In the genomic region with DNA sequence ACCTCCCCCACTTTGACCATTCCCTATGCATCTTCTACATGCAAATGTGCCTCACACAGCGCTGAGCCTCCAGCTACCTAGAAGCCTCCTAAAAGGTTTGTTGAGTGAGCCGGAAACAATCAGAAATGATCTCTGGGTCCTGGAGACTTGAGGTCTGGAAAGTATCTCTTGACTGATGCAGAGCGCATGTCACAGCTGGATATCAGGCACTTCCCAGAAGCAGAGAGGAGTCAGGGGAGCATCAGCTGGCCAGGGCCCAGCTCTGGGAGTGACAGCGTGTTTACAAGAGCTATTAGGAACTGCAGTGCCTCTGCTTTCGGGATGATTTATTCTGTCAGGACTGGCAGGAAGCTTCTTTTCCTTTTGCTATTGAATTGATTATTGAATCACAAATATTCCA, we compare ENCODE assay signal across 22 mouse cellular contexts. TPM values are rescaled to one million over a fixed set of nuclear protein-coding genes. Genes with fewer than 3 reads are reported as not detected.
DNase-seq lines count a peak whose midpoint lies in the region; ATAC-seq lines count a peak whose summit lies in the region.
"Had no signal": no experiment of that assay in that cellular context is flagged by ENCODE, and none has a peak within 500 bp of the region (broad histone marks: within the 10 kb centered on the region; RNA-seq: fewer than 3 reads in every experiment).

No protein-coding gene starts in this region.

- H3K4me1 ChIP-seq in hindbrain, embryonic 14.5 days (replicated peaks; ENCODE audit: control insufficient read depth, insufficient read depth, low read length) = no peaks in the 10 kb centered on the region
- H3K4me1 ChIP-seq in hindbrain, embryonic 11.5 days (replicated peaks; ENCODE audit: control insufficient read depth, insufficient read depth, low read length) = no peaks in the 10 kb centered on the region
- H3K4me1 ChIP-seq in midbrain, embryonic 14.5 days (ENCODE audit: control insufficient read depth, insufficient read depth, low read length) = no peaks in the 10 kb centered on the region
- H3K4me1 ChIP-seq in midbrain, embryonic 15.5 days = no peaks in the 10 kb centered on the region
- H3K4me1 ChIP-seq: forebrain, embryonic 15.5 days; hindbrain, embryonic 12.5 days; limb, embryonic 13.5 days; liver, embryonic 13.5 days; neural tube, embryonic 12.5 days had no signal

- no peak overlapping the region for H3K9ac ChIP-seq in hindbrain, embryonic 14.5 days
- H3K9ac ChIP-seq in hindbrain, embryonic 11.5 days (ENCODE audit: low read depth, low read length) = no peak overlapping the region
- no peak overlapping the region for H3K9ac ChIP-seq in midbrain, embryonic 14.5 days (replicated peaks; ENCODE audit: low read length)
- H3K9ac ChIP-seq in midbrain, embryonic 15.5 days = no peak overlapping the region
- H3K9ac ChIP-seq: forebrain, embryonic 15.5 days; hindbrain, embryonic 12.5 days; limb, embryonic 13.5 days; liver, embryonic 13.5 days; neural tube, embryonic 12.5 days had no signal

- no peak overlapping the region for H3K4me2 ChIP-seq in hindbrain, embryonic 14.5 days (replicated peaks)
- no peak overlapping the region for H3K4me2 ChIP-seq in hindbrain, embryonic 11.5 days (replicated peaks; ENCODE audit: low read depth, low read length)
- H3K4me2 ChIP-seq in midbrain, embryonic 14.5 days (ENCODE audit: low read length) = no peak overlapping the region
- no peak overlapping the region for H3K4me2 ChIP-seq in midbrain, embryonic 15.5 days
- H3K4me2 ChIP-seq: forebrain, embryonic 15.5 days; heart, embryonic 11.5 days; hindbrain, embryonic 12.5 days; limb, embryonic 13.5 days; liver, embryonic 13.5 days; neural tube, embryonic 12.5 days had no signal

- H3K36me3 ChIP-seq in hindbrain, embryonic 14.5 days (replicated peaks; ENCODE audit: control insufficient read depth, insufficient read depth) = no peaks in the 10 kb centered on the region
- H3K36me3 ChIP-seq in hindbrain, embryonic 11.5 days (ENCODE audit: control insufficient read depth, insufficient read depth, low read length) = no peaks in the 10 kb centered on the region
- no peaks in the 10 kb centered on the region for H3K36me3 ChIP-seq in midbrain, embryonic 14.5 days (ENCODE audit: control insufficient read depth, insufficient read depth, low read length)
- no peaks in the 10 kb centered on the region for H3K36me3 ChIP-seq in midbrain, embryonic 15.5 days (replicated peaks)
- H3K36me3 ChIP-seq: forebrain, embryonic 15.5 days; hindbrain, embryonic 12.5 days; limb, embryonic 13.5 days; liver, embryonic 13.5 days; neural tube, embryonic 12.5 days had no signal

- no peak for DNase-seq in hindbrain, embryonic 14.5 days (ENCODE audit: low spot score)
- DNase-seq in hindbrain, embryonic 11.5 days (ENCODE audit: low spot score) = no peak
- DNase-seq in midbrain, embryonic 14.5 days = peak; percentile 43
- peak; percentile 12 for DNase-seq in embryo, embryonic 11 days
- no peak for DNase-seq in urinary bladder, adult 18-20 months (ENCODE audit: low spot score in 2 of 2)
- DNase-seq in left cerebral cortex, postnatal 25 days (ENCODE audit: low spot score in 2 of 2) = no peak
- DNase-seq: adrenal gland, adult 2 months; cerebellum, adult 9-10 months; heart, postnatal 10 days; kidney, adult 9 months; liver, embryonic 13.5 days; right cerebral cortex, postnatal 14 days; thymus, postnatal 4 days had no signal

- intact Hi-C loops in left cerebral cortex, postnatal 25 days (cut with DNase I) = no loop called here

- H3K27ac ChIP-seq in hindbrain, embryonic 14.5 days = no peak overlapping the region
- no peak overlapping the region for H3K27ac ChIP-seq in hindbrain, embryonic 11.5 days (ENCODE audit: low read depth, low read length)
- H3K27ac ChIP-seq in midbrain, embryonic 14.5 days (replicated peaks; ENCODE audit: low read depth, low read length) = no peak overlapping the region
- H3K27ac ChIP-seq in midbrain, embryonic 15.5 days = no peak overlapping the region
- H3K27ac ChIP-seq: forebrain, embryonic 15.5 days; hindbrain, embryonic 12.5 days; limb, embryonic 13.5 days; liver, embryonic 13.5 days; macrophage; neural tube, embryonic 12.5 days had no signal

- H3K9me3 ChIP-seq in hindbrain, embryonic 14.5 days (ENCODE audit: control insufficient read depth, low read length) = no peaks in the 10 kb centered on the region
- H3K9me3 ChIP-seq in hindbrain, embryonic 11.5 days (ENCODE audit: control insufficient read depth, low read length) = no peaks in the 10 kb centered on the region
- no peaks in the 10 kb centered on the region for H3K9me3 ChIP-seq in midbrain, embryonic 14.5 days (ENCODE audit: control insufficient read depth, low read length)
- H3K9me3 ChIP-seq in midbrain, embryonic 15.5 days = no peaks in the 10 kb centered on the region
- H3K9me3 ChIP-seq: forebrain, embryonic 15.5 days; hindbrain, embryonic 12.5 days; limb, embryonic 13.5 days; liver, embryonic 13.5 days; neural tube, embryonic 12.5 days had no signal

- WGBS in hindbrain, embryonic 14.5 days = 40% methylated on average over 5 of the region's 5 CpGs
- 57% methylated on average over 5 of the region's 5 CpGs for WGBS in hindbrain, embryonic 11.5 days
- WGBS in midbrain, embryonic 14.5 days = 61% methylated on average over 5 of the region's 5 CpGs
- WGBS in midbrain, embryonic 15.5 days = 49% methylated on average over 5 of the region's 5 CpGs

- ATAC-seq in hindbrain, embryonic 14.5 days (ENCODE audit: low FRiP score) = peak; percentile 46; the same call in 1 of the 2 replicates
- ATAC-seq in hindbrain, embryonic 11.5 days (ENCODE audit: low FRiP score) = no peak
- no peak for ATAC-seq in midbrain, embryonic 14.5 days (ENCODE audit: low FRiP score, low TSS enrichment)
- no peak; the same call in 1 of the 2 replicates for ATAC-seq in midbrain, embryonic 15.5 days (replicated peaks)
- ATAC-seq: forebrain, embryonic 15.5 days; inflammation-experienced regulatory T-cells, adult 6 months had no signal

- no peak overlapping the region for H3K4me3 ChIP-seq in hindbrain, embryonic 14.5 days (replicated peaks; ENCODE audit: low read length)
- H3K4me3 ChIP-seq in hindbrain, embryonic 11.5 days (ENCODE audit: low read depth, low read length) = no peak overlapping the region
- no peak overlapping the region for H3K4me3 ChIP-seq in midbrain, embryonic 14.5 days (replicated peaks; ENCODE audit: low read depth, low read length)
- no peak overlapping the region for H3K4me3 ChIP-seq in midbrain, embryonic 15.5 days
- H3K4me3 ChIP-seq: forebrain, embryonic 15.5 days; hindbrain, embryonic 12.5 days; limb, embryonic 13.5 days; liver, embryonic 13.5 days; neural tube, embryonic 12.5 days had no signal

- H3K27me3 ChIP-seq in hindbrain, embryonic 14.5 days (ENCODE audit: control insufficient read depth, insufficient read depth, low read length) = no peaks in the 10 kb centered on the region
- no peaks in the 10 kb centered on the region for H3K27me3 ChIP-seq in hindbrain, embryonic 11.5 days (ENCODE audit: control insufficient read depth, insufficient read depth, low read length)
- no peaks in the 10 kb centered on the region for H3K27me3 ChIP-seq in midbrain, embryonic 14.5 days (ENCODE audit: control insufficient read depth, insufficient read depth, low read length)
- no peaks in the 10 kb centered on the region for H3K27me3 ChIP-seq in midbrain, embryonic 15.5 days (replicated peaks)
- H3K27me3 ChIP-seq: forebrain, embryonic 15.5 days; hindbrain, embryonic 12.5 days; liver, embryonic 13.5 days; neural tube, embryonic 12.5 days had no signal

RNA-seq across cellular contexts. Expression of a gene that starts 56.0 kb away (rescaled TPM):
- 16.8 and 17.5 TPM in 2 replicates for polyA plus RNA-seq in hindbrain, embryonic 14.5 days (2014; fragmentation: Nextera tagmentation; extraction: Ambion mirVana)
- 5.1 TPM in 2 replicates for polyA plus RNA-seq in hindbrain, embryonic 11.5 days (2014; fragmentation: Nextera tagmentation; extraction: Ambion mirVana)
- polyA plus RNA-seq in midbrain, embryonic 14.5 days (2014; fragmentation: Nextera tagmentation; extraction: Ambion mirVana) = 15.3 and 18.8 TPM in 2 replicates
- polyA plus RNA-seq in midbrain, embryonic 15.5 days (2015; fragmentation: Nextera tagmentation; extraction: Ambion mirVana) = 21.7 and 23.7 TPM in 2 replicates
- total RNA-seq in left cerebral cortex, postnatal 25 days (2021) = 10 to 100 TPM; 17.6 to 20.9 TPM
- polyA plus RNA-seq: C2C12, macrophage had no signal

Comparison
In these comparisons a context has a peak if more than half of its experiments do, and no peak if none do; other contexts are left out.
1. DNase-seq: peak in midbrain, embryonic 14.5 days (single experiment) and embryo, embryonic 11 days (single experiment); none in hindbrain, embryonic 14.5 days (single experiment), hindbrain, embryonic 11.5 days (single experiment), urinary bladder, adult 18-20 months (0 of 2) and left cerebral cortex, postnatal 25 days (0 of 2).